Mouse (Mus musculus): ENCODE measurements around the gene Ccdc171.
"Not testable (repeated sequence)": the region's sequence is repeated elsewhere in the genome, so short reads cannot be mapped to it uniquely, and the experiment has no call there.

Ccdc171 gene

GRCm38 (mm10) chr4:83657021-83657420, 131.7 kb downstream of the Ccdc171 start:
- Histone ChIP-seq H3K27me3 (ENCODE audit: control insufficient read depth, insufficient read depth, low read length, poor library complexity, severe bottlenecking) (no peaks in the 10 kb centered on the region), H3K36me3 (ENCODE audit: control insufficient read depth, insufficient read depth, low read length, poor library complexity, severe bottlenecking) (no peaks in the 10 kb centered on the region)
- no peak for DNase-seq (ENCODE audit: low read depth, low spot score)

- DNase-seq (ENCODE audit: low read depth, low spot score): no peak
- no peaks in the 10 kb centered on the region for H3K36me3 ChIP-seq (ENCODE audit: control insufficient read depth, insufficient read depth, low read length, poor library complexity, severe bottlenecking)
- no peaks in the 10 kb centered on the region for H3K27me3 ChIP-seq (ENCODE audit: control insufficient read depth, insufficient read depth, low read length, poor library complexity, severe bottlenecking)
These were observed 133.1 kb downstream of the Ccdc171 start for GRCm38 (mm10) chr4:83658415-83658814.

- no peaks in the 10 kb centered on the region for H3K27me3 ChIP-seq (ENCODE audit: control insufficient read depth, insufficient read depth, low read length, poor library complexity, severe bottlenecking)
- DNase-seq (ENCODE audit: low read depth, low spot score): no peak
- no peaks in the 10 kb centered on the region for H3K36me3 ChIP-seq (ENCODE audit: control insufficient read depth, insufficient read depth, low read length, poor library complexity, severe bottlenecking)
These were observed 134.1 kb downstream of the Ccdc171 start for GRCm38 (mm10) chr4:83659411-83659810.

- no peaks in the 10 kb centered on the region for H3K27me3 ChIP-seq (ENCODE audit: control insufficient read depth, insufficient read depth, low read length, poor library complexity, severe bottlenecking)
- no peak for DNase-seq (ENCODE audit: low read depth, low spot score)
- no peaks in the 10 kb centered on the region for H3K36me3 ChIP-seq (ENCODE audit: control insufficient read depth, insufficient read depth, low read length, poor library complexity, severe bottlenecking)
These were observed 136.3 kb downstream of the Ccdc171 start for GRCm38 (mm10) chr4:83661519-83662271.

GRCm38 (mm10) chr4:83662301-83662700, 137.0 kb downstream of the Ccdc171 start:
- DNase-seq (ENCODE audit: low read depth, low spot score): no peak
- Histone ChIP-seq H3K27me3 (ENCODE audit: control insufficient read depth, insufficient read depth, low read length, poor library complexity, severe bottlenecking) (no peaks in the 10 kb centered on the region), H3K36me3 (ENCODE audit: control insufficient read depth, insufficient read depth, low read length, poor library complexity, severe bottlenecking) (no peaks in the 10 kb centered on the region)

- no peaks in the 10 kb centered on the region for H3K27me3 ChIP-seq (ENCODE audit: control insufficient read depth, insufficient read depth, low read length, poor library complexity, severe bottlenecking)
- no peak for DNase-seq (ENCODE audit: low read depth, low spot score)
- no peaks in the 10 kb centered on the region for H3K36me3 ChIP-seq (ENCODE audit: control insufficient read depth, insufficient read depth, low read length, poor library complexity, severe bottlenecking)
These were observed 144.2 kb downstream of the Ccdc171 start for GRCm38 (mm10) chr4:83669552-83669951.

- not testable (repeated sequence) for H3K36me3 ChIP-seq (ENCODE audit: control insufficient read depth, insufficient read depth, low read length, poor library complexity, severe bottlenecking); DNase-seq (ENCODE audit: low read depth, low spot score); H3K27me3 ChIP-seq (ENCODE audit: control insufficient read depth, insufficient read depth, low read length, poor library complexity, severe bottlenecking)
These were observed 150.0 kb downstream of the Ccdc171 start for GRCm38 (mm10) chr4:83675308-83675707.

GRCm38 (mm10) chr4:83676444-83676843, 151.1 kb downstream of the Ccdc171 start:
- no peak for DNase-seq (ENCODE audit: low read depth, low spot score)
- H3K27me3 ChIP-seq (ENCODE audit: control insufficient read depth, insufficient read depth, low read length, poor library complexity, severe bottlenecking): no peaks in the 10 kb centered on the region
- no peaks in the 10 kb centered on the region for H3K36me3 ChIP-seq (ENCODE audit: control insufficient read depth, insufficient read depth, low read length, poor library complexity, severe bottlenecking)

- Histone ChIP-seq H3K36me3 (ENCODE audit: control insufficient read depth, insufficient read depth, low read length, poor library complexity, severe bottlenecking) (no peaks in the 10 kb centered on the region), H3K27me3 (ENCODE audit: control insufficient read depth, insufficient read depth, low read length, poor library complexity, severe bottlenecking) (no peaks in the 10 kb centered on the region)
- DNase-seq (ENCODE audit: low read depth, low spot score): no peak
These were observed 155.7 kb downstream of the Ccdc171 start for GRCm38 (mm10) chr4:83681081-83681480.

- Histone ChIP-seq H3K36me3 (ENCODE audit: control insufficient read depth, insufficient read depth, low read length, poor library complexity, severe bottlenecking) (no peaks in the 10 kb centered on the region), H3K27me3 (ENCODE audit: control insufficient read depth, insufficient read depth, low read length, poor library complexity, severe bottlenecking) (no peaks in the 10 kb centered on the region)
- DNase-seq (ENCODE audit: low read depth, low spot score): no peak
These were observed 157.5 kb downstream of the Ccdc171 start for GRCm38 (mm10) chr4:83682866-83683265.

- no peak for DNase-seq (ENCODE audit: low read depth, low spot score)
These were observed 174.8 kb downstream of the Ccdc171 start for GRCm38 (mm10) chr4:83700190-83700589.

GRCm38 (mm10) chr4:83716996-83717395, 191.7 kb downstream of the Ccdc171 start:
- DNase-seq (ENCODE audit: low read depth, low spot score): no peak
- Histone ChIP-seq H3K36me3 (ENCODE audit: control insufficient read depth, insufficient read depth, low read length, poor library complexity, severe bottlenecking) (no peaks in the 10 kb centered on the region), H3K27me3 (ENCODE audit: control insufficient read depth, insufficient read depth, low read length, poor library complexity, severe bottlenecking) (no peaks in the 10 kb centered on the region)

More at GRCm38 (mm10) chr4:83700190-83700589, 174.8 kb downstream of the Ccdc171 start:
- H3K36me3 ChIP-seq (ENCODE audit: control insufficient read depth, insufficient read depth, low read length, poor library complexity, severe bottlenecking): no peaks in the 10 kb centered on the region
- H3K27me3 ChIP-seq (ENCODE audit: control insufficient read depth, insufficient read depth, low read length, poor library complexity, severe bottlenecking): no peaks in the 10 kb centered on the region

GRCm38 (mm10) chr4:83719816-83720215, 194.5 kb downstream of the Ccdc171 start:
- no peaks in the 10 kb centered on the region for H3K36me3 ChIP-seq (ENCODE audit: control insufficient read depth, insufficient read depth, low read length, poor library complexity, severe bottlenecking)
- H3K27me3 ChIP-seq (ENCODE audit: control insufficient read depth, insufficient read depth, low read length, poor library complexity, severe bottlenecking): no peaks in the 10 kb centered on the region
- DNase-seq (ENCODE audit: low read depth, low spot score): no peak

GRCm38 (mm10) chr4:83725136-83725535, 199.8 kb downstream of the Ccdc171 start:
- Histone ChIP-seq H3K36me3 (ENCODE audit: control insufficient read depth, insufficient read depth, low read length, poor library complexity, severe bottlenecking) (no peaks in the 10 kb centered on the region), H3K27me3 (ENCODE audit: control insufficient read depth, insufficient read depth, low read length, poor library complexity, severe bottlenecking) (no peaks in the 10 kb centered on the region)
- DNase-seq (ENCODE audit: low read depth, low spot score): peak; percentile 3

GRCm38 (mm10) chr4:83739137-83739890, 214.0 kb downstream of the Ccdc171 start:
- Histone ChIP-seq H3K27me3 (ENCODE audit: control insufficient read depth, insufficient read depth, low read length, poor library complexity, severe bottlenecking) (no peaks in the 10 kb centered on the region), H3K36me3 (ENCODE audit: control insufficient read depth, insufficient read depth, low read length, poor library complexity, severe bottlenecking) (no peaks in the 10 kb centered on the region)
- no peak for DNase-seq (ENCODE audit: low read depth, low spot score)

Measured in splenic B cell, adult 2 months (primary cell).